18 mouse cellular contexts compared by ENCODE assay signal in the genomic region with DNA sequence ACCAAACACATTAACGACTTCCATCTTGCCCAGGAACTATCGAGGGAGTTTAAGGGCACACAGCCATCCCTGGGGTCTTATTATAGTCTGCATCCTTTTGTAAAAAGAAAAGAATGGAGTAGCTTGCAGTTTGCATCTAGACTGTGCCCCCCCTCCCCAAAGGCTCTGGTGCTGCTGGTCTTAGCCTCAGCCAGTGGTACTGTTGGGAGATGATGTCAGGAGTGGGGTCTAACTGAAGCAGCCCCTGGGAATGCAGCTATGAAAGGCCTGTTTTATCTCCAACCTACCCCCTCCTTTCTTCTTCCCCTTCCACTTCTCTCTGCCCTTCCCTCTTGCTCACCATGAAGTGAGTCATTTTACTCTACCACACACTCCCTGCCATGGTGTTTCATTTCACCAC.
"Had no signal": no experiment of that assay in that cellular context is flagged by ENCODE, and none has a peak within 500 bp of the region (broad histone marks: within the 10 kb centered on the region; RNA-seq: fewer than 3 reads in every experiment).

No protein-coding gene starts in this region.

- H3K4me1 ChIP-seq: midbrain, embryonic 12.5 days; midbrain, embryonic 15.5 days; neural tube, embryonic 12.5 days; stomach, embryonic 15.5 days had no signal

- H3K9me3 ChIP-seq: kidney, embryonic 15.5 days; midbrain, embryonic 12.5 days; midbrain, embryonic 15.5 days; neural tube, embryonic 12.5 days; neural tube, embryonic 15.5 days; stomach, embryonic 15.5 days had no signal

- H3K27me3 ChIP-seq: kidney, embryonic 15.5 days; midbrain, embryonic 15.5 days; neural tube, embryonic 12.5 days; neural tube, embryonic 15.5 days; stomach, embryonic 15.5 days had no signal

- H3K36me3 ChIP-seq: kidney, embryonic 15.5 days; midbrain, embryonic 12.5 days; midbrain, embryonic 15.5 days; neural tube, embryonic 12.5 days; neural tube, embryonic 15.5 days; stomach, embryonic 15.5 days had no signal

- H3K4me2 ChIP-seq: kidney, embryonic 15.5 days; lung, embryonic 14.5 days; midbrain, embryonic 12.5 days; midbrain, embryonic 15.5 days; neural tube, embryonic 12.5 days; neural tube, embryonic 15.5 days; stomach, embryonic 15.5 days had no signal

- H3K9ac ChIP-seq: kidney, embryonic 15.5 days; liver, embryonic 14.5 days; liver, postnatal 0 days; lung, embryonic 14.5 days; midbrain, embryonic 12.5 days; midbrain, embryonic 15.5 days; neural tube, embryonic 12.5 days; neural tube, embryonic 15.5 days; stomach, embryonic 15.5 days had no signal

- ATAC-seq: liver, postnatal 0 days; lung, postnatal 0 days; midbrain, embryonic 15.5 days had no signal

- DNase-seq: kidney, adult 8-10 months; kidney, postnatal 10 days; kidney, postnatal 36 days; liver, postnatal 0 days; lung, embryonic 14.5 days; right cerebral cortex, adult 18-20 months; right cerebral cortex, postnatal 25 days; spleen, adult 18-20 months; thymus, postnatal 25 days had no signal

- H3K4me3 ChIP-seq: kidney, embryonic 15.5 days; midbrain, embryonic 12.5 days; midbrain, embryonic 15.5 days; neural tube, embryonic 12.5 days; neural tube, embryonic 15.5 days; stomach, embryonic 15.5 days had no signal

- H3K27ac ChIP-seq: kidney, embryonic 15.5 days; liver, embryonic 14.5 days; macrophage; midbrain, embryonic 12.5 days; midbrain, embryonic 15.5 days; neural tube, embryonic 12.5 days; neural tube, embryonic 15.5 days; stomach, embryonic 15.5 days had no signal
